Mouse (Mus musculus): Measurements from ENCODE around the gene Prrxl1.

DNA sequence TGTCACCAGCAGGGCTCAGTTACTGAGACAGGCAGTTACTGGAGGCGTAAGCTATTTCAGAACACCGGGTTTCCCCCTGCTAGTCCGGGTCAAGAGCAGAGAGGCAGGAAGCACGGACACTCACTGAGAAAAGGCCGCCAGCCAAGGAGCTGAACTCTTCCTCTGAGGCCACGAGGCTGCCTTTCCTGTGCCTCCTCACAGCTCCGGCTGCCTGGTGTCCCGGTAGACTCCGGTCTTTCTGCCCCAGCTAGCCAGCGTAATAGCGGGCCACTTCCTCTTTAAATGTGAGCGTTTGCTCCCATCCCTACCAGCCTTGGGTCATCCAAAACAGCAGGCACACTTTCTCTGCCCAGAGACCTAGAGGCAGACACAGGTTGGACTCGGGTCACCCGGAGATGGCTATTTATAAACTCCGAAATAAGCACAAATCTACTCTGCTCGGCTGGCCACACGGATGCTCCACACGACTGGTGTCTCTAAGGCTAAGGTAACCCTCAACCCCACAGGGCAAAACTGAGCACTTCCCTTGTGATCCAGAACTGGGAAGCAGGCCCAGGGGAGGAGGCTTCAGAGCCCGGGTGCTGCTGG lies 84.1 kb downstream of the Prrxl1 start:
- TF ChIP-seq POLR2A (IDR thresholded peaks at IDR 0.05; ENCODE audit: insufficient read length, low read depth) (no peak), E2F4 (IDR thresholded peaks at IDR 0.05; ENCODE audit: insufficient read depth) (no peak), TCF12 (IDR thresholded peaks at IDR 0.05; ENCODE audit: insufficient read depth, poor library complexity, severe bottlenecking) (no peak), MAX (IDR thresholded peaks at IDR 0.05; ENCODE audit: low read depth) (no peak)
